Mouse (Mus musculus) spleen, adult 2 months (tissue): ENCODE data around the gene Kidins220.

Experiments
- CTCF ChIP-seq: fragments of 200-500 bp; IDR thresholded peaks from 2 replicates; pipeline ENCODE4 v1.5.1; 2011; ENCODE audit warnings: mild to moderate bottlenecking, inconsistent platforms; ENCODE audit not compliant: insufficient read depth, insufficient read length, insufficient replicate concordance; ENCODE audit errors: extremely low read depth
- POLR2A ChIP-seq: fragments of 200-500 bp; IDR thresholded peaks from 2 replicates; pipeline ENCODE4 v1.6.1; 2011; ENCODE audit warnings: low read depth, low read length, inconsistent platforms

GRCm38 (mm10) chr12:24973586-24973985 is 1.1 kb upstream of the Kidins220 start:
- no peak for TF ChIP-seq POLR2A
- TF ChIP-seq CTCF = no peak
